Mouse (Mus musculus) liver, embryonic 13.5 days (tissue): ENCODE data around the gene Gkap1. TPM values are rescaled to one million over a fixed set of nuclear protein-coding genes. Genes with fewer than 3 reads are reported as not detected.

Source experiments
- ATAC-seq: fragments of 200-750 bp; cut with Nextera tagmentation; 2 replicates; pipeline ENCODE4 v1.8.0; 2017; ENCODE audit warnings: low read depth, mild to moderate bottlenecking, moderate number of reproducible peaks, moderate library complexity
- DNase-seq: peaks from one replicate; pipeline ENCODE4 v3.0.0; 2022
- H3K27ac ChIP-seq: fragments of 300-500 bp; sonication (generic); 2 replicates; pipeline ENCODE4 v1.5.1; 2015; ENCODE audit warnings: moderate library complexity, mild to moderate bottlenecking, inconsistent platforms
- H3K27me3 ChIP-seq: fragments of 300-500 bp; sonication (generic); 2 replicates; pipeline ENCODE4 v1.6.1; 2015; ENCODE audit warnings: mild to moderate bottlenecking, inconsistent platforms
- H3K36me3 ChIP-seq: fragments of 300-500 bp; sonication (generic); 2 replicates; pipeline ENCODE4 v1.6.1; 2015; ENCODE audit warnings: mild to moderate bottlenecking, inconsistent platforms
- H3K4me1 ChIP-seq: fragments of 300-500 bp; sonication (generic); replicated peaks from 2 replicates; pipeline ENCODE4 v1.6.1; 2015; ENCODE audit warnings: inconsistent platforms
- H3K4me2 ChIP-seq: fragments of 300-500 bp; sonication (generic); 2 replicates; pipeline ENCODE4 v1.6.1; 2015; ENCODE audit warnings: inconsistent platforms, mild to moderate bottlenecking, moderate library complexity
- H3K4me3 ChIP-seq: fragments of 300-500 bp; sonication (generic); replicated peaks from 2 replicates; pipeline ENCODE4 v1.5.1; 2015; ENCODE audit warnings: mild to moderate bottlenecking, inconsistent platforms
- H3K9ac ChIP-seq: fragments of 300-500 bp; sonication (generic); 2 replicates; pipeline ENCODE4 v1.6.1; 2015; ENCODE audit warnings: mild to moderate bottlenecking, inconsistent platforms
- H3K9me3 ChIP-seq: fragments of 300-500 bp; sonication (generic); replicated peaks from 2 replicates; pipeline ENCODE4 v1.6.1; 2016; ENCODE audit warnings: inconsistent platforms
- WGBS: fragments of 180-500 bp; shearing (Covaris S2); methylation state at CpG from one replicate; pipeline ENCODE4 v1.1.7; 2015; ENCODE audit not compliant: insufficient replicate concordance; 5-methylcytosine and 5-hydroxymethylcytosine counted together
- polyA plus RNA-seq: library from polyadenylated mRNA; unstranded; fragments of >200 nt; fragmentation: Nextera tagmentation; extraction: Ambion mirVana; gene quantifications from 2 replicates; pipeline ENCODE4 v1.2.1, GENCODE M21; 2015

Gene Gkap1
- polyA plus RNA-seq, 1 experiment from 2014 or later, result 4.6 TPM

GRCm38 (mm10) chr13:58263546-58263945 is 12.0 kb downstream of the Gkap1 start:
- Histone ChIP-seq H3K27ac (no peak overlapping the region), H3K9ac (no peak overlapping the region), H3K9me3 (no peaks in the 10 kb centered on the region), H3K4me2 (no peak overlapping the region), H3K4me3 (no peak overlapping the region), H3K36me3 (no peaks in the 10 kb centered on the region; the same call in 1 of the 2 replicates), H3K27me3 (no peaks in the 10 kb centered on the region), H3K4me1 (no peaks in the 10 kb centered on the region; the same call in none of the 2 replicates)
- WGBS, result 69% methylated on average over 8 of the region's 8 CpGs
- no peak for DNase-seq
- no peak for ATAC-seq

GRCm38 (mm10) chr13:58261674-58262073 is 13.8 kb downstream of the Gkap1 start:
- no peak overlapping the region for H3K27ac ChIP-seq
- no peaks in the 10 kb centered on the region; the same call in none of the 2 replicates for H3K4me1 ChIP-seq
- H3K4me2 ChIP-seq, result no peak overlapping the region
- H3K4me3 ChIP-seq, result no peak overlapping the region
- ATAC-seq, result no peak
- 69% methylated on average over 4 of the region's 4 CpGs for WGBS
- H3K27me3 ChIP-seq, result no peaks in the 10 kb centered on the region
- H3K9ac ChIP-seq, result no peak overlapping the region
- no peaks in the 10 kb centered on the region for H3K9me3 ChIP-seq
- no peak for DNase-seq
- no peaks in the 10 kb centered on the region; the same call in 1 of the 2 replicates for H3K36me3 ChIP-seq

- Histone ChIP-seq H3K9me3 (no peaks in the 10 kb centered on the region), H3K27ac (no peak overlapping the region), H3K9ac (no peak overlapping the region), H3K4me2 (no peak overlapping the region), H3K36me3 (no peaks in the 10 kb centered on the region), H3K4me1 (no peaks in the 10 kb centered on the region; the same call in 1 of the 2 replicates), H3K27me3 (no peaks in the 10 kb centered on the region), H3K4me3 (no peak overlapping the region)
- ATAC-seq (no peak), DNase-seq (no peak)
- 76% methylated on average over 1 of the region's 1 CpGs for WGBS
Measured at GRCm38 (mm10) chr13:58253268-58253667, 22.2 kb downstream of the Gkap1 start.

- H3K36me3 ChIP-seq, result no peaks in the 10 kb centered on the region
- H3K27ac ChIP-seq, result no peak overlapping the region
- no peaks in the 10 kb centered on the region for H3K27me3 ChIP-seq
- H3K9ac ChIP-seq, result no peak overlapping the region
- ATAC-seq, result no peak
- H3K4me1 ChIP-seq, result peaks cover 7% of the 10 kb centered on the region
- H3K9me3 ChIP-seq, result no peaks in the 10 kb centered on the region
- DNase-seq, result no peak
- no peak overlapping the region for H3K4me2 ChIP-seq
- 68% methylated on average over 5 of the region's 5 CpGs for WGBS
- H3K4me3 ChIP-seq, result no peak overlapping the region
Measured at GRCm38 (mm10) chr13:58248957-58249356, 26.5 kb downstream of the Gkap1 start.

- no peak for DNase-seq
- no peak overlapping the region for H3K27ac ChIP-seq
- 84% methylated on average over 7 of the region's 7 CpGs for WGBS
- H3K4me2 ChIP-seq, result no peak overlapping the region
- no peak overlapping the region for H3K9ac ChIP-seq
- no peaks in the 10 kb centered on the region for H3K27me3 ChIP-seq
- no peaks in the 10 kb centered on the region for H3K36me3 ChIP-seq
- no peak overlapping the region for H3K4me3 ChIP-seq
- no peaks in the 10 kb centered on the region for H3K9me3 ChIP-seq
- no peaks in the 10 kb centered on the region for H3K4me1 ChIP-seq
- ATAC-seq, result no peak
Measured at GRCm38 (mm10) chr13:58236536-58236935, 39.0 kb downstream of the Gkap1 start.

- no peak overlapping the region for H3K9ac ChIP-seq
- no peaks in the 10 kb centered on the region for H3K27me3 ChIP-seq
- ATAC-seq (no peak), DNase-seq (no peak)
- H3K36me3 ChIP-seq, result no peaks in the 10 kb centered on the region
- H3K4me3 ChIP-seq, result no peak overlapping the region
- H3K9me3 ChIP-seq, result no peaks in the 10 kb centered on the region
- no peak overlapping the region for H3K4me2 ChIP-seq
- peaks cover 7% of the 10 kb centered on the region for H3K4me1 ChIP-seq
- 49% methylated on average over 5 of the region's 5 CpGs for WGBS
- H3K27ac ChIP-seq, result no peak overlapping the region
Measured at GRCm38 (mm10) chr13:58232611-58233010, 42.9 kb downstream of the Gkap1 start.

GRCm38 (mm10) chr13:58232070-58232469 is 43.4 kb downstream of the Gkap1 start:
- H3K27me3 ChIP-seq, result no peaks in the 10 kb centered on the region
- no peak overlapping the region for H3K9ac ChIP-seq
- no peak for ATAC-seq
- DNase-seq, result no peak
- no peak overlapping the region for H3K27ac ChIP-seq
- 0 out of 2 replicates have a peak, but pooled peaks cover 2% of the 10 kb centered on the region for H3K9me3 ChIP-seq
- 77% methylated on average over 8 of the region's 8 CpGs for WGBS
- peaks cover 7% of the 10 kb centered on the region for H3K4me1 ChIP-seq
- no peaks in the 10 kb centered on the region for H3K36me3 ChIP-seq
- no peak overlapping the region for H3K4me3 ChIP-seq
- H3K4me2 ChIP-seq, result no peak overlapping the region

- Histone ChIP-seq H3K27me3 (no peaks in the 10 kb centered on the region), H3K36me3 (no peaks in the 10 kb centered on the region), H3K9ac (no peak overlapping the region), H3K4me1 (peaks cover 7% of the 10 kb centered on the region), H3K27ac (no peak overlapping the region), H3K4me2 (no peak overlapping the region), H3K9me3 (0 out of 2 replicates have a peak, but pooled peaks cover 2% of the 10 kb centered on the region), H3K4me3 (no peak overlapping the region)
- no peak for DNase-seq
- 42% methylated on average over 2 of the region's 2 CpGs for WGBS
- peak; percentile 59 for ATAC-seq
Measured at GRCm38 (mm10) chr13:58228624-58229023, 46.9 kb downstream of the Gkap1 start.

- no peak overlapping the region for H3K27ac ChIP-seq
- ATAC-seq, result no peak
- no peak for DNase-seq
- H3K27me3 ChIP-seq, result no peaks in the 10 kb centered on the region
- no peak overlapping the region for H3K9ac ChIP-seq
- WGBS, result 71% methylated on average over 8 of the region's 8 CpGs
- H3K4me2 ChIP-seq, result no peak overlapping the region
- H3K4me3 ChIP-seq, result no peak overlapping the region
- 0 out of 2 replicates have a peak, but pooled peaks cover 2% of the 10 kb centered on the region for H3K9me3 ChIP-seq
- no peaks in the 10 kb centered on the region for H3K36me3 ChIP-seq
- peaks cover 7% of the 10 kb centered on the region for H3K4me1 ChIP-seq
Measured at GRCm38 (mm10) chr13:58225694-58226093, 49.8 kb downstream of the Gkap1 start.

- Histone ChIP-seq H3K4me1 (peaks cover 11% of the 10 kb centered on the region), H3K9ac (no peak overlapping the region), H3K27ac (no peak overlapping the region), H3K4me3 (no peak overlapping the region), H3K4me2 (no peak overlapping the region), H3K9me3 (no peaks in the 10 kb centered on the region), H3K36me3 (no peaks in the 10 kb centered on the region), H3K27me3 (no peaks in the 10 kb centered on the region)
- no peak for DNase-seq
- ATAC-seq, result no peak
- WGBS, result 73% methylated on average over 3 of the region's 3 CpGs
Measured at GRCm38 (mm10) chr13:58220206-58220605, 55.3 kb downstream of the Gkap1 start.

- no peaks in the 10 kb centered on the region for H3K9me3 ChIP-seq
- no peak overlapping the region for H3K4me2 ChIP-seq
- H3K36me3 ChIP-seq, result no peaks in the 10 kb centered on the region
- ATAC-seq (no peak), DNase-seq (no peak)
- H3K27me3 ChIP-seq, result no peaks in the 10 kb centered on the region
- WGBS, result 65% methylated on average over 2 of the region's 2 CpGs
- no peak overlapping the region for H3K4me3 ChIP-seq
- no peak overlapping the region for H3K27ac ChIP-seq
- H3K4me1 ChIP-seq, result peaks cover 30% of the 10 kb centered on the region
- H3K9ac ChIP-seq, result no peak overlapping the region
Measured at GRCm38 (mm10) chr13:58217536-58217935, 58.0 kb downstream of the Gkap1 start.

- H3K27ac ChIP-seq, result peak overlapping the region; percentile 88; the same call in 1 of the 2 replicates
- H3K9me3 ChIP-seq, result no peaks in the 10 kb centered on the region
- peak overlapping the region; percentile 90 for H3K4me2 ChIP-seq
- no peaks in the 10 kb centered on the region for H3K27me3 ChIP-seq
- peaks cover 38% of the 10 kb centered on the region for H3K4me1 ChIP-seq
- ATAC-seq, result no peak
- H3K4me3 ChIP-seq, result peak overlapping the region; percentile 98
- H3K9ac ChIP-seq, result peak overlapping the region; percentile 98
- DNase-seq, result no peak
- H3K36me3 ChIP-seq, result no peaks in the 10 kb centered on the region
- 81% methylated on average over 9 of the region's 9 CpGs for WGBS
Measured at GRCm38 (mm10) chr13:58216395-58216794, 59.1 kb downstream of the Gkap1 start.
